Mouse (Mus musculus) hindbrain, postnatal 0 days (tissue): ENCODE measurements around the gene Astl. TPM values are rescaled to one million over a fixed set of nuclear protein-coding genes. Genes with fewer than 3 reads are reported as not detected.

Experiments
- ATAC-seq: fragments of 200-750 bp; cut with Nextera tagmentation; 2 replicates; pipeline ENCODE4 v1.8.0; 2017; ENCODE audit warnings: mild to moderate bottlenecking, moderate TSS enrichment, moderate library complexity
- DNase-seq: peaks from one replicate; pipeline ENCODE4 v3.0.0-alpha.2; 2015; ENCODE audit warnings: low spot score
- H3K27ac ChIP-seq: fragments of 300-500 bp; sonication (generic); 2 replicates; pipeline ENCODE4 v1.5.1; 2014; ENCODE audit warnings: mild to moderate bottlenecking
- H3K27me3 ChIP-seq: fragments of 300-500 bp; sonication (generic); 2 replicates; pipeline ENCODE4 v1.6.1; 2014; ENCODE audit warnings: low read length, mixed read lengths; ENCODE audit not compliant: insufficient read depth
- H3K36me3 ChIP-seq: fragments of 300-500 bp; sonication (generic); 2 replicates; pipeline ENCODE4 v1.6.1; 2014; ENCODE audit warnings: low read length, mixed read lengths; ENCODE audit not compliant: insufficient read depth
- H3K4me1 ChIP-seq: fragments of 300-500 bp; sonication (generic); 2 replicates; pipeline ENCODE4 v1.6.1; 2014; ENCODE audit warnings: antibody characterized with exemption, low read length, mixed read lengths; ENCODE audit not compliant: insufficient read depth
- H3K4me2 ChIP-seq: fragments of 300-500 bp; sonication (generic); 2 replicates; pipeline ENCODE4 v1.6.1; 2014; ENCODE audit warnings: low read depth, mild to moderate bottlenecking, low read length, moderate library complexity, mixed read lengths
- H3K4me3 ChIP-seq: fragments of 300-500 bp; sonication (generic); 2 replicates; pipeline ENCODE4 v1.5.1; 2014; ENCODE audit warnings: low read length
- H3K9ac ChIP-seq: fragments of 300-500 bp; sonication (generic); replicated peaks from 2 replicates; pipeline ENCODE4 v1.6.1; 2014; ENCODE audit warnings: mild to moderate bottlenecking, low read length, moderate library complexity, mixed read lengths
- H3K9me3 ChIP-seq: fragments of 300-500 bp; sonication (generic); 2 replicates; pipeline ENCODE4 v1.6.1; 2016; ENCODE audit warnings: low read length, mixed read lengths
- CTCF ChIP-seq: IDR thresholded peaks from 2 replicates; pipeline ENCODE4 v1.5.1; 2016; ENCODE audit warnings: antibody characterized with exemption, control low read depth, low read depth
- whole genome bisulfite sequencing: fragments of 180-500 bp; shearing (Covaris S2); extraction: QIAGEN DNeasy Blood & Tissue Kit; methylation state at CpG from one replicate; pipeline ENCODE4 v1.1.7; 2014; 5-methylcytosine and 5-hydroxymethylcytosine counted together
- polyA plus RNA-seq: library from polyadenylated mRNA; unstranded; fragments of >200 nt; fragmentation: Nextera tagmentation; extraction: Ambion mirVana; gene quantifications from 2 replicates; pipeline ENCODE4 v1.2.1, GENCODE M21; 2015
- total RNA-seq: library from RNA; depleted of rRNA; stranded (reverse); fragments of >200 nt; gene quantifications from 2 replicates; pipeline ENCODE4 v1.2.3, GENCODE M21; 2014

The Astl gene
- total and polyA plus RNA-seq, 2 experiments from 2014 or later = not detected

DNA sequence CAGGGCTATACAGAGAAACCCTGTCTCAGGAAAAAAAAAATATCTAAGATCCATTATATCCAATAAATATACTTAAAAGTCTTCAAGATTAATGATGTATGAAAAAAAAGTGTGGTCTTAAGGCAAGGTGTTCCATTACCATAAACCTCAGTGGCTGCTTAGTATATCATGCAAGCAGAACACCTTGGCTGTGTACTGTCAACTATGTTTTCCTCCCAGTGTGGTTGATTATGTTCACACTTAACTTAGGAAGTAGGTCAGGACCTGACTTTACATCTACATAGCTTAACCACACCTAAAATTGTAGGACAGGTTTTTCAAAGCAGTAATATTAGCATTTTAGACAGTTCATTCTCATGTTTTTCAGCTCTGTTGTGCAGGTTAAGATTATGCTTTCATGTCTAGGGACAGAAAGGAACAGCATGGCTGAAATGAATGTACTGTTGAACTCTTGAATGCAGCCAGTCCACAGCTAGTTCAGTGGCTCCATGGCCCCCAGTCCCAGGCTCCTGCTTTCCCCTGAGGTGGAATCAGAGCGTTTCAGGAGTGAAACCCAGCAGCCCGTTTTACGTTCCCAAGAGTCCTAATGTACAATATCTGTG lies 33.7 kb upstream of the Astl start:
- no peaks in the 10 kb centered on the region for H3K9me3 ChIP-seq
- H3K4me2 ChIP-seq = no peak overlapping the region
- no peaks in the 10 kb centered on the region for H3K27me3 ChIP-seq
- H3K4me3 ChIP-seq = no peak overlapping the region
- DNase-seq (no peak), ATAC-seq (no peak)
- 89% methylated on average over 3 of the region's 3 CpGs for WGBS
- no peaks in the 10 kb centered on the region for H3K4me1 ChIP-seq
- peaks cover 11% of the 10 kb centered on the region; the same call in 1 of the 2 replicates for H3K36me3 ChIP-seq
- no peak overlapping the region for H3K27ac ChIP-seq
- no peak for TF ChIP-seq CTCF
- H3K9ac ChIP-seq = no peak overlapping the region

DNA sequence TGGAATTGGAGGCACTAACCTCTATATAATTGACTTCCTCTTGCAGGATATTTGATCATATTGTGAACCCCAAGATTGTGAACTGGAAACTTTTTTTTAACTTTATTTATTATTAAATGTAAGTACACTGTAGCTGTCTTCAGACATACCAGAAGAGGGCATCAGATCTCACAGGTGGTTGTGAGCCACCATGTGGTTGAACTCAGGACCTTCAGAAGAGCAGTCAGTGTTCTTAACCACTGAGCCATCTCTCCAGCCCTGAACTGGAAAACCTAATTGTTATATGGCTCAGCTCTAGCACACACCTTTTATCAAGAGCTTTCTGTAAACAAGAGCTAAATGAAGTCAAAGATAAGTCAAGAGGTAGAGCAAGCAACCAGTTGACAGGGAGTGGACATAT lies 32.3 kb upstream of the Astl start:
- H3K27me3 ChIP-seq = no peaks in the 10 kb centered on the region
- H3K9ac ChIP-seq = no peak overlapping the region
- H3K4me1 ChIP-seq = no peaks in the 10 kb centered on the region
- DNase-seq (no peak), ATAC-seq (no peak)
- peak; percentile 8; the same call in 1 of the 2 replicates for TF ChIP-seq CTCF
- H3K4me2 ChIP-seq = no peak overlapping the region
- no peak overlapping the region for H3K4me3 ChIP-seq
- H3K9me3 ChIP-seq = no peaks in the 10 kb centered on the region
- H3K27ac ChIP-seq = no peak overlapping the region
- H3K36me3 ChIP-seq = no peaks in the 10 kb centered on the region

DNA sequence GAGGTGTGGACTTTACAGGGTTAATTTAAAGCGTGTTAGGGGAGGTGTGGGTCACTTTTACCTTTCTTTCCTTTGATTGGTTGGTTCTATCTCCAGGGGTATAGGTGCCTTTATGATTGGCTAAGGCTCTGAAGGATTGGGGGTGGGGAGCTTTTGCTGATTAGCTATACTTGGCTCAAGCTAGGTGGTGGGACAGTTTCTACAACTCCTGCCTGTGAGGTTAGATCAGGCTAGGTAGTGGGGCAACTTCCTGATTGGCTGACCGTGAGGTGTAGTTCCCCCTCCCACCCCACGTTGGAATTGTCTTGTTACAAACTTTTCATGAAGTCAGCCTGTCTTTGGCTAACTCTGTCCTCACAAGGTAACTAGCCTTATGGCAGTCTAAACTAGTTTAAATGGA lies 31.3 kb upstream of the Astl start:
- Histone ChIP-seq H3K27me3 (no peaks in the 10 kb centered on the region), H3K4me1 (no peaks in the 10 kb centered on the region), H3K9ac (no peak overlapping the region), H3K36me3 (no peaks in the 10 kb centered on the region), H3K9me3 (no peaks in the 10 kb centered on the region), H3K27ac (no peak overlapping the region), H3K4me3 (no peak overlapping the region), H3K4me2 (no peak overlapping the region)
- ATAC-seq (no peak), DNase-seq (no peak)
- 45% methylated on average over 3 of the region's 3 CpGs for WGBS
- no peak for TF ChIP-seq CTCF

DNA sequence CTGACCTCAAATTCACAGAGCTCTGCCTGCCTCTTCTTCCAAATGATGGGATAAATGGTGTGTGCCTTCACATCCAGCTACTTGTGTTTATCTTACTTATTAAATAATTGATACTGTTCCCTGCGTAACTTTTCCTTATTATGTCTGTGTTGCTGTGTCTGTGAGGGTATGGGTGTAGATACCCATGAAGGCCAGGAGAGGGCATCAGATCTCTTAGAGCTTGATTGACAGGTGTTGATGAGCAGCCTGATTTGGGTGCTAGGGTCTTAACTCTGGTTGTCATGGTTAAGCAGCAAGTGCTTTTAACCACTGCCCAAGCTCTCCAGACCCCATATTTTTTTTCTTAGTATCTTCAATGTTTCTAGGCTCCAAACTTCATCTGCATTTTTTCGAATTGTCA lies 29.8 kb upstream of the Astl start:
- no peaks in the 10 kb centered on the region for H3K27me3 ChIP-seq
- peak; percentile 67 for TF ChIP-seq CTCF
- H3K4me2 ChIP-seq = no peak overlapping the region
- no peak overlapping the region for H3K9ac ChIP-seq
- H3K27ac ChIP-seq = no peak overlapping the region
- no peaks in the 10 kb centered on the region for H3K36me3 ChIP-seq
- DNase-seq (peak; percentile 21), ATAC-seq (no peak)
- 91% methylated on average over 2 of the region's 2 CpGs for WGBS
- no peak overlapping the region for H3K4me3 ChIP-seq
- H3K9me3 ChIP-seq = no peaks in the 10 kb centered on the region
- H3K4me1 ChIP-seq = no peaks in the 10 kb centered on the region

DNA sequence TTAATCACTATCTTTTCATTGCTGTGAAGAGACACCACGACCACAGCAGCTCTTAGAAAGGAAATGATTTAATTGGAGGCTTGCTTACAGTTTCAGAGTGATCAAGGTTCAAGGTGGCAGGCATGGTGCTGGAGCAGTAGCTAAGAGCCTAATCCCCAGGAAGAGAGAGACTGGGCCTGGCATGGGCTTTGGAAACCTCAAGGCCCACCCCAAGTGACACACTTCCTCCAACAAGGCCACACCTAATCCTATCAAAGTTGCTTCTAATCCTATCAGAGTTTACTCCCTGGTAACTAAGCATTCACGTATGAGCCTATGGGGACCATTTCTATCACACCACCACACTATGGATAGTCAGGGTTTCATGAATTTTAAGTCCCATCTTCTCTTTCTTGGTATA lies 28.2 kb upstream of the Astl start:
- WGBS = 64% methylated on average over 2 of the region's 2 CpGs
- H3K4me1 ChIP-seq = no peaks in the 10 kb centered on the region
- H3K4me2 ChIP-seq = no peak overlapping the region
- no peak overlapping the region for H3K4me3 ChIP-seq
- no peaks in the 10 kb centered on the region for H3K36me3 ChIP-seq
- H3K27me3 ChIP-seq = no peaks in the 10 kb centered on the region
- no peak for TF ChIP-seq CTCF
- DNase-seq (no peak), ATAC-seq (no peak)
- H3K9ac ChIP-seq = no peak overlapping the region
- H3K27ac ChIP-seq = no peak overlapping the region
- H3K9me3 ChIP-seq = no peaks in the 10 kb centered on the region

DNA sequence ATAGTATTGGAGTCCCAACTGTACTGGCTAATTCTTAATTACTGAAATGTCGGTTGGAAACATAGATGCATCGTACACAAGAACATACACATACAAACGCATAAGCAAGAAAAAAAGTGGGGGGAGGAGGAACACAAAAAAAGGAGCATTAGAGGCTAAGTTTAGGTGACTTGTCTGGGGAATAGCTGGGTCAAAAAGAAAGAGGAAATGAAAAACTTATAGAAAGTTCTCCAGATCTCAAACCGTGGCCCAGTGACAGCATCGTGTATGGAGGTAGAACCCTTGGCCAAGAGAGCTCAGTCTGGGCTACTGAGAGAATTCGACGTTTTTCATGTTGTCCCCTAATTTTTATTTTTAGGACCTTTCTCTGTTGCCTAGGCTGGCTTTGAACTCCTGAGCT lies 27.8 kb upstream of the Astl start:
- Histone ChIP-seq H3K4me2 (no peak overlapping the region), H3K27me3 (no peaks in the 10 kb centered on the region), H3K36me3 (no peaks in the 10 kb centered on the region), H3K27ac (no peak overlapping the region), H3K9me3 (no peaks in the 10 kb centered on the region), H3K9ac (no peak overlapping the region), H3K4me1 (no peaks in the 10 kb centered on the region), H3K4me3 (no peak overlapping the region)
- DNase-seq = no peak
- TF ChIP-seq CTCF = no peak
- ATAC-seq = no peak
- 94% methylated on average over 7 of the region's 7 CpGs for WGBS

DNA sequence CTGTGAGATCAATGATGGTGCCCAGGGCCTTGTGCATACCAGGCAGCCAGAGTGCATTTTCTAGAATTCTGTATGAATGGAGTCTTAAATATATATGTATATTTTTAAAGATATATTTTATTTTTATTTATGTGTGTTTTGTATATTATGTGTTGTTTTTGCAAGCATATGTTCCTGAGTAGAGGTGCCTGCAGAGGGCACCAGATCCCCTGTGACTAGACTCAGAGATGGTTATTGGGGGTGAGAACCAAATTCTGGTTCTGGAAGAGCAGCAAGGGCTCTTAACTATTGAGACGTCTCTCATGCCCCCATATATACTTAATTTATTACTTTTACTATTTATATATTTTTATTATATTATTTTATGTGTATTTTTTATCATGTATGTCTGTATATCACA lies 27.2 kb upstream of the Astl start:
- Histone ChIP-seq H3K36me3 (no peaks in the 10 kb centered on the region), H3K27me3 (no peaks in the 10 kb centered on the region), H3K4me1 (no peaks in the 10 kb centered on the region), H3K4me2 (no peak overlapping the region), H3K9ac (no peak overlapping the region), H3K4me3 (no peak overlapping the region), H3K27ac (no peak overlapping the region), H3K9me3 (no peaks in the 10 kb centered on the region)
- no peak for TF ChIP-seq CTCF
- DNase-seq = no peak
- no peak for ATAC-seq
- WGBS = 92% methylated on average over 1 of the region's 1 CpGs
